Mouse (Mus musculus) urinary bladder, adult 18-20 months (tissue): ENCODE measurements around the gene Ssr4.

ENCODE experiments used
- DNase-seq, 2 experiments: peaks; one replicate each; pipeline ENCODE4 v3.0.0; 2022; ENCODE audit warnings: low spot score in 2 of 2, mixed read lengths in 2 of 2

The Ssr4 gene

DNA sequence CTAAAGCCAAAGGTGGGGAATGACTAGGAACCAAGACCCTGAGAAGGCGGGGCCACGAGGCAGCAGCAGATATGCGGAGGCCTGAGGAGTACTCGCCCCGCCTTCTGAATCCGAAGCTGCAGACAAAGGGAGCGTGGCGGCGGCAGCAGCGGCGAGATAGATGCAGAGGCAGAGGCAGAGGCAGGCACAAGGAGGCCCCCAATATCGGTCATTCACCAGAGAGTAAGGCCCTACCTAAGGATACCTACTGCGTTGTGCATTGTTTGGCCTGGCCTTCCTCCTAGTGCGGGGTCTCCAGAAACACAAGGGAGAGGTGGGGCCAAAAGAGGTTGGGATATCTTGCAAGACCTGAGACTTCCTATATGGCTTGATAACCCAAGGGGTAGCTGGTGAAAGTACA, 28.2 kb downstream of the Ssr4 start:
- DNase-seq, result no peak

DNA sequence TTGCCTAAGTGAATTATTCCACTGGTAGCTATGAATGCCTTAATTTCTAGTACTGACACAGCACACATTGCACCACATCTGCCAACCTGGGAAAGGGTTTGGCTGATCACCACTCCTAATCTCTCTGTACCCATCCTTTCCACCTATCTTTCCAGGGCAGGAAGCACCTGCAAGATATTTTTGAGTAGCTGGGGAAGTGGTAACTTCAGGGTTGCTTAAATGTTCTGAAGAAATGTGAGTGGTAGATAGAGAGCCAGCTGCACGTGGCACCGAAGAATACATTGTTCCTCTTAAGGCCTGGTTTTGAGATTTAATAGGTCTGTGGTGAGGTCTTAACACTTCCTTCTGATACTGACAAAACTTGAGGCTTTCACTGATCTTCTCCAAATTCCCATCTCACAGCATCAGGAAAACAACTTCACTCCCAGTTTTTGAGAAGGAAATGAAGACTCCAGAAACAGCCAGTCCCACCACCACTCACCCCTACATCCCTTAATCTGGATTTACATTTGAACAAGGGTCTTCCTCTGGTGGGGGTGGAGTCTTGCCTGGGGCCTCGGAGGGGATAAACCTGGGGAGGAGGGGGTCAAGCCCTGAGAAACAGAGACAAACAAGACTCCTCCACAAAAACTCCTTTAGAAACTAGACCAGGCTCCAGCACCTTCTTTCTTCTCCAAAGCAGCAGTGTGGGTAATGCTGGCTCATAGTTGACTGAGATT, 29.9 kb downstream of the Ssr4 start:
- DNase-seq, result no peak

GRCm38 (mm10) chrX:73823747-73824146, 36.9 kb downstream of the Ssr4 start:
- DNase-seq, result no peak

DNA sequence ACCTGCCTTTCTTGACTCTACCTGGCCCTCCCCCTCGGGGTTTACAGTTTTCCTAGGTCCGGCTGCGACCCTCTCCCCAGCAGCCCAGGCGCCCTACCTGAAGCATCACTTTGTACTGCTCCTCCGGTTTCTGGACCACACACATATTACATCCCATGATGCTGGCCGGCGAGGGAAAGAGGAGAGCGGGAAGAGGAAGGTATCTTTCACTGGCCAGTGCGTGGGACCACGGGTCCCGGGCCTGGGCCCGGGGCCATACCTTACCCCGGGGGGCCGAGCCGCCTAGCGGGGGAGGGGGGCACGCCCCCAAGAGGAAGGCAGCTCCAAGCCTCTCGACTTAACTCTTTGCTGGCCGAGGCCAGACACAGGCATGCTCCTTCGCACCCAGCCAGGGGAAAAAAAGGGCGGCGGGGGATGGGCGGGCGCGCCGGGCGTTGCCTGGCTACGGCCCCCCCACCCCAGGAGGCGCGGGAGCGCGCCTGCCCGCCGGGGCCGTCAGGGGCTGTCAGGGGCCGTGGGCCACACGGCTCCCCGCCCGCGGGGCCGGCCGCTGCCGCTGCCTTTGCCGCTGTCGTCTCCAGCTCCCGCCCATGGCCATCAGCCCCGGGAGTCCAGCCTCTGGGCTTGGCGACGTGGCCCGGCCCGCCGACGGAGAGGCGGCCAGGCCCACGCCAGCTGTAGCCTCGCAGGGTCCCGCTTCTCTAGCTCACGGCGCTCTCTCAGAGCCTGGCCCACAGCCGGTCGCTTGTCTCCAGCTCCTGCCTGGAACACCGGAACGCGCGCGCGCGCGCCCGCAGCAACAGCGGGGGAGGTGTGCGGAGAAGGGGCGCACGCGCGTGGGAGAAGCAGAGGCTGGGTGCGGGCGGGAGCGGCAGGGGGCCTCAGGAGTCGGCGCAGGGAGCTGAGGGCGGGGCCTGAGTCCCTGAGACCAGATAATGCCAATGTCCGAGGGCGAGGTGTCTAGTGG, 37.6 kb downstream of the Ssr4 start, which contains the start of gene Pdzd4:
Pdzd4 (minus strand) TSS at position 785 of the 967 bp plus-strand sequence.
- peak in 1 of 2 experiments; percentile 35 for DNase-seq

- DNase-seq, result no peak
These were observed 48.9 kb downstream of the Ssr4 start for GRCm38 (mm10) chrX:73835731-73836130.

DNA sequence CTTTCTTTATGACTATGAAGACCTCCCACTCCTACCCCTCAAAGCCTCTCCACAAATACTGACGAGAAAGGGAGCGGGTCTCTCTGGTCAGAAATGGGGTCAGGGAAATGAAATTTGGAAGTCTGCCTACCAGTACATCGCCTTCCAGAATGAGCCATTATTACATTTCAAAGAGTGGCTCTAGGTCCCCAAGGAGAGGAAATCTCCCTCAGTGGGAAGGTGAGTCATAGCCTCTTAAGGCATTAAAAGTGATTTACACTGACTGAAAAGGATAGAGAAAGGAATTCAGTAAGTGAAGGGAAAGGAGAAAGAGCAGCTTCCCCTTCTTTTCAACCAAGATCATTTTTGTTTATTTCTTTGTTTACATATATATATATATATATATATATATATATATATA, 49.9 kb downstream of the Ssr4 start:
- DNase-seq, result no peak
